Mouse (Mus musculus): Measurements from ENCODE around the gene Ccdc183.

Ccdc183 gene

GRCm38 (mm10) chr2:25578796-25579736 lies 38.4 kb downstream of the Ccdc183 start:
- DNase-seq (ENCODE audit: extremely low read depth, insufficient read length, low spot score): no peak

GRCm38 (mm10) chr2:25577951-25578795 lies 39.3 kb downstream of the Ccdc183 start:
- no peak for DNase-seq (ENCODE audit: extremely low read depth, insufficient read length, low spot score)

- no peak for DNase-seq (ENCODE audit: extremely low read depth, insufficient read length, low spot score)
These were observed 40.2 kb downstream of the Ccdc183 start for GRCm38 (mm10) chr2:25576965-25577891.

GRCm38 (mm10) chr2:25576028-25576850 lies 41.2 kb downstream of the Ccdc183 start:
- no peak for DNase-seq (ENCODE audit: extremely low read depth, insufficient read length, low spot score)

- DNase-seq (ENCODE audit: extremely low read depth, insufficient read length, low spot score): peak; percentile 72
These were observed 41.9 kb downstream of the Ccdc183 start for GRCm38 (mm10) chr2:25575432-25576027.

GRCm38 (mm10) chr2:25574579-25575431 lies 42.7 kb downstream of the Ccdc183 start, which contains the start of the genes Mamdc4 and Phpt1:
Gene Mamdc4 (minus strand): TSS chr2:25574845.
Gene Phpt1 (minus strand): TSS chr2:25575224.
- DNase-seq (ENCODE audit: extremely low read depth, insufficient read length, low spot score): peak; percentile 94

- DNase-seq (ENCODE audit: extremely low read depth, insufficient read length, low spot score): no peak
These were observed 43.3 kb downstream of the Ccdc183 start for GRCm38 (mm10) chr2:25574136-25574535.

GRCm38 (mm10) chr2:25573068-25573467 lies 44.4 kb downstream of the Ccdc183 start:
- no peak for DNase-seq (ENCODE audit: extremely low read depth, insufficient read length, low spot score)

GRCm38 (mm10) chr2:25571221-25571620 lies 46.3 kb downstream of the Ccdc183 start:
- DNase-seq (ENCODE audit: extremely low read depth, insufficient read length, low spot score): no peak

- no peak for DNase-seq (ENCODE audit: extremely low read depth, insufficient read length, low spot score)
These were observed 48.2 kb downstream of the Ccdc183 start for GRCm38 (mm10) chr2:25569323-25569722.

GRCm38 (mm10) chr2:25568473-25569019 lies 48.9 kb downstream of the Ccdc183 start:
- DNase-seq (ENCODE audit: extremely low read depth, insufficient read length, low spot score): no peak

GRCm38 (mm10) chr2:25566558-25566957 lies 50.9 kb downstream of the Ccdc183 start:
- no peak for DNase-seq (ENCODE audit: extremely low read depth, insufficient read length, low spot score)

- no peak for DNase-seq (ENCODE audit: extremely low read depth, insufficient read length, low spot score)
These were observed 51.7 kb downstream of the Ccdc183 start for GRCm38 (mm10) chr2:25565741-25566140.

- DNase-seq (ENCODE audit: extremely low read depth, insufficient read length, low spot score): no peak
These were observed 55.5 kb downstream of the Ccdc183 start for GRCm38 (mm10) chr2:25561946-25562345.

GRCm38 (mm10) chr2:25560551-25560950 lies 56.9 kb downstream of the Ccdc183 start:
- no peak for DNase-seq (ENCODE audit: extremely low read depth, insufficient read length, low spot score)

GRCm38 (mm10) chr2:25558774-25559173 lies 58.7 kb downstream of the Ccdc183 start:
- DNase-seq (ENCODE audit: extremely low read depth, insufficient read length, low spot score): no peak
